Mouse (Mus musculus) thymus, adult 2 months (tissue): Measurements from ENCODE around the gene Snai1.

Experiments
- CTCF ChIP-seq: fragments of 200-500 bp; IDR thresholded peaks from 2 replicates; pipeline ENCODE4 v1.5.1; 2012; ENCODE audit warnings: mild to moderate bottlenecking, control low read depth, low read length, moderate library complexity, borderline replicate concordance; ENCODE audit not compliant: control insufficient read depth, poor library complexity, insufficient read depth; ENCODE audit errors: extremely low read depth
- POLR2A ChIP-seq: fragments of 200-500 bp; IDR thresholded peaks from 2 replicates; pipeline ENCODE4 v1.6.1; 2012; ENCODE audit warnings: mild to moderate bottlenecking, low read length, control low read depth, moderate library complexity; ENCODE audit not compliant: control insufficient read depth, poor library complexity, insufficient read depth; ENCODE audit errors: extremely low read depth

DNA sequence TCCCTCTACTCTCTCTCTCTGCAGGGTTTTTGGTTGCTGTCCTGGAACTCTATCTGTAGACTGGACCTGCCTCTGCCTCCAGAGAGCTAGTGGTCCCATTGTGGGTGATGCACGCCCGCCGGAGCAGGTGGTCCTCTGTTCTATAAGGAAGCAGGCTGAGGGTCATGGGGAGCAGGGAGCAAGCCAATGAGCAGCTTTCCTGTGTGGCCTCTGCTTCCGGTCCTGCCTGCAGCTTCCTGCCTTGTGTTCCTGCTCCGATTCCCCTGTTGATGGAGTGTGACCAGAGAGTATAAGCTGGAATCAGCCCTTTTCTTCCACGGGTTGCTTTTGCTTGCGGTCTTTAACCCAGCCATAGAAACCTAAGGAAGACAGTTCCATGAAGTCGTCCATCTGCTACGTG, 30.1 kb downstream of the Snai1 start:
- no peak for TF ChIP-seq POLR2A
- TF ChIP-seq CTCF = no peak
